Mouse (Mus musculus): ENCODE data around the gene Zfp335. TPM values are rescaled to one million over a fixed set of nuclear protein-coding genes. Genes with fewer than 3 reads are reported as not detected.
"Not testable (repeated sequence)": the region's sequence is repeated elsewhere in the genome, so short reads cannot be mapped to it uniquely, and the experiment has no call there.

Zfp335 gene
- total RNA-seq, 2 experiments from 2014 or later, result 9.9 to 17.9 TPM

DNA sequence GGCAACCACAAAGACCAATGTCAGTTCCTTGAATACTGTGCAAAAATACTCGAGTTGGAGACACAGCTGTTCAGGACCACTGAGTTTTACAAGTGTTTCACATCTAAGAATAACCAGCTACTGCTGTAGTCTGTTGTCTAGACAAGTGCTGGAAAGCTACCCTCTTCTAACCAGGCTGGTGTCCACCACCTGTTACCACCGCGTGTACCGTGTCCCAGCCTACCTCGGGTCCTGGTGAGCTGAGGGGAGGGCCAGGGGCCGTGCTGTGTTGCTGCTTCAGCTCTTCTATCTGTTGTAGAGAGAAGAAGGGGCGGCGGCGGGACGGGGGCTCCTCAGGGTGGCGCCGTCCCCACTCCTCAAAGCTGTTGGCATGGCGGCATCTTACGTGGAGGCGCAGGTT, 12.5 kb downstream of the Zfp335 start:
- ATAC-seq (replicated peaks; ENCODE audit: low FRiP score, poor library complexity, severe bottlenecking), result no peak

DNA sequence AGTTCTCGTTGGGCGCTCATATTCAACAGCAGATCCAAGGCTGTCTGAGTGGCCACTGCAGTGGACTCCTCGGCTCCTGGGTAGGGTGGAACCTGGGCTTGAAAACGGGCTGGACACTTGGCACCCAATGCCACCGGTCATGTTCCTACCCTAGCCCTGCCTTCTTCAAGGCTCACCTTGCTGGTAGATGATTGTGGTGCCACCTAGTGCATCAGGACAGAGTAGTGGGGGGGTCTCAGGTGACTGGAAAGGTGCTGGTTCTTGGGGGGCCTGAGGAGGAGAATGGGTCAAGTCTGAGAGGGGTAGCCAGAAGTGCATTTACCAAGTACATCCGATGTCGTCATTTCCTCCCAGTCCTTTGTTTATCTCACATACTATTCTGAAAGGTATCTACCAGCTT, 13.5 kb downstream of the Zfp335 start:
- no peak for ATAC-seq (replicated peaks; ENCODE audit: low FRiP score, poor library complexity, severe bottlenecking)

DNA sequence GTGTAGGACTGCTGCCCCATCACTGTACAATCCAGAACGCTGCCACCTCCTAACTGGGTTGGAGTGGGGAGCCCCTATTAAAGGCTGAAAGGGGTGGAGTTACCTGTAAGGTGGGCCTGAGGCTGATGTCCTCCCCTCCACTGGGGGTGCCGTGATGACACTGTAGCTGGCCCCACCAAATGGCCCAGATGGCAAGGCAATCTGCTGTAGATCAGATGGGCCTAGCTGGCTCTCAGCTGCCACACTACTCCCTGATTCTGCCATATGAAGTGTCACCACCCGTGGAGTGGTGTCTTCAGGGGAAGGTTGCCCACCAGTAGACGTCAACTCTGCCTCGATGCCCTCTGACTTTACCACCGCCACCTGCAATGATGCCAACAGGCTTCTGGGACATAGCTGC, 15.7 kb downstream of the Zfp335 start:
- no peak for ATAC-seq (replicated peaks; ENCODE audit: low FRiP score, poor library complexity, severe bottlenecking)

DNA sequence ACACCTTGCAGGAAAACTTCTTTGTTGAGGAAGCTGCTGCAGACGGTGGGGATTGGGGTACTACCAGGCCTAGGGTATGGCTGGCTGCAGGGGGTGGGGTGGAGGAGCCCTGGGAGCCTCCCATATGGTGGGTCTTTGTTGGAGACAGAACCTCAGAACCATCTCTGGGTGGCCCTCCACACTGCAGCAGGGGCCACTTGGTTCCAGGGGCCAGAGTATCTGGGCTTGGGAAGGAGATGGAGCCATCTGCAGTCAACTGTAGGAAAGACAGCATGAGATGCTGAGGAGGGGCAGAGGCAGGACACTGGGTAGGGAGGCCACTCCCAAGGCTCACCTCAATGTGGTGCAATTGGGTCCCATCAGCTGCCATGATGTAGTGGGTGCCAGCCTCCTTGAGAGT, 16.9 kb downstream of the Zfp335 start:
- no peak for ATAC-seq (replicated peaks; ENCODE audit: low FRiP score, poor library complexity, severe bottlenecking)

DNA sequence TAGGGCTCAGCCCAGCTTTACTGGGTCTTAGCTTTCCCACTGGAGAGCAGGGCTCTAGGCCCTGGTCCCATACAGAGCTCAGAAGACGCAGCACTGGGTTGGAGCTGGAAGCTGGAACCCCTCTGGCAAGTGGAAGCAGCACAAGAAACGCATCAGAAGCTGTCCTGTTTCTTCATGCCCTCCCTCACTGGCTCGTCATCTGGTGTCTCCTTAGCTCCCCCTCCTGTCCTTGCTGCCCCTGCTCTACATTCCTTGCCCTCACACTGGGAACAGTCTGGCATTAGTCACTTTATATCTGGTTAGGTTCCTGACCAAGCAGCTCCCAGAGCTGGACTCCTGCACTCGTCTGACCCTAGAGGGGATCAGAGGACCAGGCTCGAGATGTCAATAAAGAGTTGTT, 17.5 kb downstream of the Zfp335 start:
- no peak for ATAC-seq (replicated peaks; ENCODE audit: low FRiP score, poor library complexity, severe bottlenecking)

DNA sequence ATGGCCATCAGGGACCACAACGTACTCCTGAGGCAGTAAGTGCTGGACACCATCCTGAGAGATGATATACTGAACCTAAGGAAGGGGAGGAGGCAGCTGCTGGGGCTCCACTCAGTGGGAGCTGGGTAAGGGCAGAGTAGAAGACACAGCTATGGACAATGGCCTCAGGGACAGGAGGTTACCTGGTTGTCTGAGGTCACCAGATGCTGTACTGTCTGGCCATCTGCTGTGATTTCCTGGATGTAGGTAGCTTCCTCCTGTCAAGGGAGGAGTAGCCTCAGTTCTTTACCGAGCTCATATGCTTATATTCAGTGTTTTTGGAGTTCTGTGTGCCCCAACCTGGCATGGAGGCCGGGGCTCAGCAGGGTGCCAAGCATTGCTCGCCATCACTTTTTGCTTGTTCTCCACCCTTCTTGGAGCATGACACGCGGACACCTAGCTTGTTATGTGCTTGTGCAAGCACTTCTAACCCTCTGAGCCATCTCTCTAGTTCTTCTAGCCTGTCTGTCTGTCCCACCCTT, 18.8 kb downstream of the Zfp335 start:
- no peak for ATAC-seq (replicated peaks; ENCODE audit: low FRiP score, poor library complexity, severe bottlenecking)

DNA sequence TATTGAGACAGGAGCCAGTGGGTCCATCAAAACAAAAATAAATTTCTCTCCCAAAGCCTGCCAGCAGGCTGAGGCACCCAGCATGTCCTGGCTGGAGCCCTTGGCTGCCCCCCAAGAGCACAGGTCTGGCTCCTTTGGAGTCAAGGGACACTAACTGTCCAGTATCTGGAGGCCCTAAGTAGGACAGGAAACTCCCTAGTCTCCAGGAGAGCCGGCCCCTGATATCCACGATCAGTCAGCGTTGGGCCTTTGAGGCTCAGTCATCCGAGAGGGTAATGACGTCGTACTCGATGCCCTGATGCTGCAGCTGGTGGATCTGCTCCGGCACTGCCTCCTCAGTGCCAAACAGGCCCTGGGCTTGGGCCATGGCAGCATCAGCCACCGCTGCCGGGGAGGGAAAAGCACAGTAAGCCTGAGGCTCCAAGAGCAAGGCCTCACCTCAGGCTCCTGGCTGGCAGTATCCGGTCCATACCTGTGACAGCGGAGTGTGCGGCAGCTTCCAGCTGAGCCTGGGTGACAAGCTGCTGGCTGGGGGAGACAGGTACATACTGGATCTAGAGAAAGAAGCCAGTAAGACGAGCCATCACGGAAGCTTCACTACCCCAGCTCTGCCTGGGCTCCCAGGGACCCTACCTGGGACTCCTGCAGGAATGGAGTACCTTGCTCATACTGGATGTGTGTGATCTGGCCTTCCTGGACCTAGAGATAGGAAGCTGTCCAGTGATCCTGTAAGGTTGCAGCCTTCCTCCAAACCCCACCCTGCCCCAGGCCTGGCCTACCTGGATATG, 19.5 kb downstream of the Zfp335 start:
- no peak for ATAC-seq (replicated peaks; ENCODE audit: low FRiP score, poor library complexity, severe bottlenecking)

DNA sequence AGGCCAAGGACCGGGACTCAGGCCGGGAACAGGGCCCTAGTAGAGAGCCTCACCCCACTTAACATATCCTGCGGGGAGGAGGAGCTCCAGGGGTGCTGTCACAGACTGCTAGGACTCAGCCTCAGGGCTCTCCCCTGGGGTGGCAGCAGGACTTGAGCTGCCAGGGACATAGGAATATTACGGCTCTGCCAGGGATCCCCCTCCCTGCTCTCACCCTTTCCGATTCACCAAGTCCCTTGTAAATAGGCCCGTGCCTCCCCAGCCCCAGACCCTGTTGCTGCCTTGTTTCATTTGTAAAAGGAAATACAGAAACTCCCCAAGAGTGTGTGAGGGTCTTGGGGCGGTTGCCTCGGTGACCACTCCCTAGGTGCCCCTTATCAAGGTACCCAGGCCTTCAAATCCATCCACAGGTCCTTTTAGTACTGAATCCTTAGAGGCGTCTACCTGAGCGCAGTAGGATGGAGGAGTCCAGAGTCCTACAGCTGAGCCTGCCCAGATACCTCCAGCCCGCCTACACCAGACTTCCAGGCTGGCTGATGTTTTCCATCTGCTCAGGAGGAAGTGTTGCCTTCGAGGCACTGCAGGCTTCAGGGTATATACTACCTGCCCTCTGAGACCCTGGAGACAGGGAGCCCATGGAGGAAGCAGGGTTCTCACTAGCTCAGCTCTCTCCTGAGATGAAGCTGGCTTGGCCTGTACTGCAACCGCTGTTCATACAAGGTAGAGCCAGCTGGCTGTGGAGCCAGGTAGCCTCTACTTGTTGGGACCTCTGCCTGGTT, 20.3 kb downstream of the Zfp335 start:
- no peak for ATAC-seq (replicated peaks; ENCODE audit: low FRiP score, poor library complexity, severe bottlenecking)

DNA sequence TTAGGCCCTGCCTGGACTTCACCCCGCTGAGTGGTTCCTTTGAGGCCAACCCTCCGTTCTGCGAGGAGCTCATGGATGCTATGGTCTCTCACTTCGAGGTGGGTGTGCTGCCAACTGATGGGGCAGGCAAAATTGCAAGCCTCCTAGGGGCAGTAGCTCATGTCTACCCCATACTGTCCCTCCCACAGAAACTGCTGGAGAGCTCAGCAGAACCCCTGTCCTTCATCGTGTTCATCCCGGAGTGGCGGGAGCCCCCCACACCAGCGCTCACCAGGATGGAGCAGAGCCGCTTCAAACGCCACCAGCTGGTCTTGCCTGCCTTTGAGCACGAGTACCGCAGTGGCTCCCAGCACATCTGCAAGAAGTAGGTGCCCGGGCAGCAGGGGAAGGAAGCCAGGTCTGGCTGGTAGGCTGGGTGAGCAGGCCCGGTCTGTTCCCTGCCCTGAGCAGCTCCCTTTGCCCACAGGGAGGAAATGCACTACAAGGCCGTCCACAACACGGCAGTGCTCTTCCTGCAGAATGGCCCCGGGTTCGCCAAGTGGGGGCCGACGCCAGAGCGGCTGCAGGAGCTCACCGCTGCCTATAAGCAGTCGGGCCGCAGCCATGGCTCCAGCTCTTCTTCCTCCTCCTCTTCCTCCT, 21.0 kb downstream of the Zfp335 start:
- ATAC-seq (replicated peaks; ENCODE audit: low FRiP score, poor library complexity, severe bottlenecking), result no peak

DNA sequence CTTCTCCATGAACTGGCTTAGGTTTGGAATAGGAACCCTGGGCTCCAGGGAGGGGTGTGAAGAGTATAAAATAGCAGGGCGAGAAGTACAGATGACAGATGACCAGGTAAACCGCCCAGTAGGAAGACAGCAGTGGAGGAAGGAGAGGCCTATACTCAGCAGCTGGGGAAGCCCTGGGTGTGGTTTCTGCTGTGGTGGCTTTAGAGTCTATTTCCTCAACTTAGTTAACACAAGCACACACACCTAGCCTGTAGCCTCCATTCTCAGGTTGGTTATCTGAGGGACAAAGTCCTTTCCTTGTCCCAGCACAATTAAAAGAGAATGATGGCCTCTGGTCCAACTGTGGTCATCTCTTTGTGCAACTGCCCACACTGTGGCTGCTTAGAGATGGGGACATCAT, 21.6 kb downstream of the Zfp335 start:
- no peak for ATAC-seq (replicated peaks; ENCODE audit: low FRiP score, poor library complexity, severe bottlenecking)

DNA sequence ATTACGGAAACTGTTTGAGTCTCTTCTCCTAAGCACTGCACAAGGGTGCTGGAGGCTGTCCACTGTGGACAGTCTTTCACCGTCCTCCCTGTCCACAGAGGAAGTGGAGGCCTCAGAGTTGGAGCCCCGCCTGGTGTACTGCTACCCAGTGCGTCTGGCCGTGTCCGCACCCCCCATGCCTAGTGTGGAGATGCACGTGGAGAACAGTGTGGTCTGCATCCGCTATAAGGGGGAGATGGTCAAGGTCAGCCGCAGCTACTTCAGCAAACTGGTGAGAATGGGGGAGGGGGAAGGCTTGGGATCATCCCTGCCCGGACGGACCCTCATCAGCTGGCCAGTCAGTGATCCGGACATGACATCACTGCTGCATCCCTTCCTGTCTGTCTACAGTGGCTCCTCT, 22.6 kb downstream of the Zfp335 start:
- ATAC-seq (replicated peaks; ENCODE audit: low FRiP score, poor library complexity, severe bottlenecking), result no peak

DNA sequence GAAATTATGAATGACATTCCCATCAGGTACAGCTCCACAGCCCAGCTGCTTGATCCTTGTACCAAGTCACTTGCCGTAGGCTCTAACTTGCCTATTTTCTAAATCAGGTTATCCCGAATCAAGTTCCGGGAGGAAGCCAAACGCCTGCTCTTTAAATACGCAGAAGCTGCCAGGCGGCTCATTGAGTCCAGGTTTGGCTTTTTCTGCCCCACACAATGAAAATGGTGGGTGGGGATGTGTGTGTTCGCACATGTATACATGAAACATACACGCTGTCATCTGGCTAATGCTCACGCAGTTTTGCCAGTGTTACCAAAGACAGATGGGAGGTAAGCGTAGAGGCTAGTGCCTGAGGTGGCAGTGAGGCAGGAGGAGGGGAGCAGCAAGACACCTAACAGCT, 24.9 kb downstream of the Zfp335 start:
- ATAC-seq (replicated peaks; ENCODE audit: low FRiP score, poor library complexity, severe bottlenecking), result no peak

DNA sequence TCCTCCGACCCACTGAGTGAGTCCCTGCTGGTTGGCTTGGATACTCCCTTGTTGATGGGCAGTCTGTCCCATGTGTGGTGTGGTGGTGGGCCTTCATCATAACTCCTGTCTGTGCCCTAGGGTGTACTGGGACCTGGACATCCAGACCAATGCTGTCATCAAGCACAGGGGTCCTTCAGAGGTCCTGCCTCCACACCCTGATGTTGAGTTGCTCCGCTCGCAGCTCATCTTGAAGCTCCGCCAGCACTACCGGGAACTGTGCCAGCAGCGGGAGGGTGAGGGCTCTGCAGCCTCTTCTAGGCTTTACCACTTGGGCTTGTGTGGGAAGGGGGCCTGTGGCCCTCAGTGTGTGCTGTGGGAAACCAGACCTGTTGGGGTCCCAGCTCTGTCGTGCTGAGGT, 25.8 kb downstream of the Zfp335 start:
- ATAC-seq (replicated peaks; ENCODE audit: low FRiP score, poor library complexity, severe bottlenecking), result no peak

DNA sequence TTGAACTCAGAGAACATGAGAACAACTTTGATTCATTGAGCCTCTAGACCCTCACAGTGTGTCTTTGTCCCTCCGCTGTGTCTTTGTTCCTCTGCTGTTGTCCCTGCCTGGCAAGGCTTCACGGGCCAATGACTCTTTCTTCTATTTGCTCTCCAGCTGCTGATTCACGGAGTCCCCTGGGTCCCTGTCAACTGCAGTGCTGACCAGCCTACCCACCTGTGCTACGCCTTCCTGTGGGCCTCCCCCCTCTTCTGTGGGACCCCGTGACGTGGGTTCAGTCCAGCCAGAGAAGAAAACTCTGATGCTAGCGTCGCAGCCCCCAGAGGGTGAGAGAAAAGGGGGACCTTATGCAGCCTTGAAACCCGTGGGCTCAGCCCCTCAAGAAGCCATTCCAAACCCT, 28.9 kb downstream of the Zfp335 start:
- ATAC-seq (replicated peaks; ENCODE audit: low FRiP score, poor library complexity, severe bottlenecking), result no peak

DNA sequence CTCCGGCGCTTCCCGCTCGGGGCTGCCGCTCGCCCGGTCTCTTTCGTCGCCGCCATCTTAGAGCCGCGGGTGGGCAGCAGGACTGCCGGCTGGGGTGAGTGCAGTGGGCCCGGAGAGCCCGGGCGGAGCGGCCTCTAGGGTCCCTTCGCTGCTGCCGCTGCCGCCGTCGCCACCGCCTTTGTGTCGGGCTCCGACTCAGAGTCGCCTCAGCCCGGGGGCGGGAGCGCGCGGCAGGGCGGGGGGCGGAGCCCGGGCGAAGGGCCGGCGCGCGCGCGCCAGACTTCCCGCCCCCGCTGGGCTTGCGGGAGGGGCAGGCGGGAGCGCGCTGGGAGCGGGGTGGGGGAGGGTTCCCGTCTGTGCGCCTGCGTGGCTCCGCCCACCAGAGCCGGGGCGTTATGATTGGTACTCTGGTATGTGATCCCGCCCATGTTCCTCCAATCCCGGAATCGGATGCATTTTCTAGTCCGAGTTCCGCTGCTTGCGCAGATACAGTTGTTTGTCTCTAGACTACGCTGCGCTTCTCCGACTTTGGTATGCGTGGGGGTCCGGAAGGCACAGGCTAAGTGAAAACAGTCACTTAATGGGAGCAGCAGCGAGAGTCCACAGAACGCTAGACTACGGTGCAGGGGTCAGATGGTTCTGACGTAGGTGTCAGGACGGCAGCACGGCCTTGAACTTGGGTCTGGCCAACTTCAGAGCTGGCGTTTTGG, 31.8 kb downstream of the Zfp335 start:
- ATAC-seq (replicated peaks; ENCODE audit: low FRiP score, poor library complexity, severe bottlenecking), result peak; percentile 86

DNA sequence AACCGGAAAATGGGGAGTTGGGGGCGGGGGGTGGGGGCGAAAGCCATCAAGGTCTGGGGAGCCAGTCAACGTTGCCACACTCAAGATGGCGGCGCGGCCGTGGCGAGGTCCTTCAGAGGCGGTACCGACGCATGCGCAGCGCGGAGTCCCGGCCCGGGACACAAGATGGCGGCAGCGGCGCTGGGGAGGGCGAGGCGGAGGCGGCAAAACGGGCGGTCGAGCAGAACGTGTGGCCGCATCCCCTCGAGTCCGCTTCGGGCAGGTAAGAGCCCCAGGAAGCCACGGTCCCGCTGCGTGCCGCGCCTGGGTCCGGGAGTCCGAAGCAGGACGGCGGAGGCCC, 32.4 kb downstream of the Zfp335 start, which contains the start of gene Pcif1:
Pcif1 (plus strand) TSS at position 77 of the 340 bp plus-strand sequence.
- ATAC-seq (replicated peaks; ENCODE audit: low FRiP score, poor library complexity, severe bottlenecking), result peak; percentile 58

DNA sequence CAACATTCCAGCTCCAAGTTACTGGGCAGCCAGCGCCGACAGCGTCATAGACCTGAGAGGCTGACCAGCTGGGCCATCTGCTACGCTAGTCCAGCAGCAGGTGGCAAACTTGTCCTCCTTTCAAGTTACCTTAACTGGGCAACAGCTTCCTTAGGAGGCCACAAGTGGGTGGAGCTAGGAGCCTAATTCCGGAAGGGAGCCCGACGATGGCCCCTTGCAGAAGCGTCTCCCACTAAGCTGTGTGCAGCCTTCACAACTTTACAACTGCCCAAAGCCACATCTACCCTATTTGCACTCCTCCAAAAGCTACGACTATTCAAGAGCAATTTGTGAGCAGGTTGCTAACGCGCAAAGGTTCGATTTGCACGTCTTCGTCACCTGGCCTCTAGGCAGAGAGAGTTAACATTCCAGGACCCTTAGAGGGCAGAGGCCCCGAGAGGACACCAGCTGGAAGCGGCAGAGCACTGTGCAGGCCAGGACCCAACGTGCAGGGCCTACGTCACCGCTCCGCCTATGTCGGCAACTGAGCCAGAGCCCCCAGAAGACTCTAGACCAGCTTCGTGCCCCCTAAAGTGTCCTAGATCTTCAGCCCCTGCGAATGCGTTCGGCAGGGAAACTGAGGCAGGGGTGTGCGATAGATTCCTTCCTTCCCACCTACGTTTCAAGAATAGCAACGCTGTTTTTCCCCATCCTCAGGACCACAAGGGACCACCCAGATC, 32.9 kb downstream of the Zfp335 start:
- ATAC-seq (replicated peaks; ENCODE audit: low FRiP score, poor library complexity, severe bottlenecking), result peak; percentile 75

DNA sequence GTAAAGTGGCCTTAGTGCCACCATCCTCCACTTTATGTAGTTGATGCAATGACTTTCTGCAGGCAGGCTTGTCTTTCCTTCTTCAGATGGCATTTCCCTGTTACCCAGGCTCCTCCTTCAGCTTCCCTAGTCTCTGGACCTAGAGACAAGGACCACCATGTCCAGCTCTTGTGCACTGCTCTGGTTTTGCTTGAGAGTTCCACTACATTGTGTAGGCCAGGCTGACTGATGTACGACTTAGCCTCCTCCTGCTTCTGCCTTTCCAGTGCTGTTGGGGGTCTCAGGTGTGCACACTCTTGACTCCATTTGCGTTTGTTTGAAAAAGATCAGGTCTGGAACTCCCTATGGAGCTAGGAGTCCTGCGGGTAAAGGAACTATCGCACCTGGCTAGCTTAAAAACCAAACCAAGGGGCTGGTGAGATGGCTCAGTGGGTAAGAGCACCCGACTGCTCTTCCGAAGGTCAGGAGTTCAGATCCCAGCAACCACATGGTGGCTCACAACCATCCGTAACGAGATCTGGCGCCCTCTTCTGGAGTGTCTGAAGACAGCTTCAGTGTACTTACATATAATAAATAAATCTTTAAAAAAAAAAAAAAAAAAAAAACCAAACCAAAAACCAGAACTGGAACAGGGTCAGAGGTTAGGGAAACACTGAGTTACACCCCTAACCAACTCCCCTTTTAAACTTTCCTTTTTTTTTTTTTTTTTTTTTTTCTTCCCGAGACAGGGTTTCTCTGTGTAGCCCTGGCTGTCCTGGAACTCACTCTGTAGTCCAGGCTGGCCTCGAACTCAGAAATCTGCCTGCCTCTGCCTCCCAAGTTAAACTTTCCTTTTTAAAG, 34.0 kb downstream of the Zfp335 start:
- not testable (repeated sequence) for ATAC-seq (replicated peaks; ENCODE audit: low FRiP score, poor library complexity, severe bottlenecking)

DNA sequence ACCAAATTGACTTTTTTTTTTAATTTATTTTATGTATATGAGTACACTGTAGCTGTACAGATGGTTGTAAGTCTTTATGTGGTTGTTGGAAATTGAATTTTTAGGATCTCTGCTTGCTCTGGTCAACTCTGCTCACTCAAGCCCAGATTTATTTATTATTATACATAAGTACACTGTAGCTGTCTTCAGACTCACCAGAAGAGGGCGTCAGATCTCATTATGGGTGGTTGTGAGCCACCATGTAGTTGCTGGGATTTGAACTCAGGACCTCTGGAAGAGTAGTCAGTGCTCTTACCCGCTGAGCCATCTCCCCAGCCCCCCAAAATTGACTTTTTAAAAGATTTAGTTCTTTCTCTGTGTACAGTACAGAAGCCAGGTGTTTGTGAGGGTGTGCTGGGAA, 35.9 kb downstream of the Zfp335 start:
- not testable (repeated sequence) for ATAC-seq (replicated peaks; ENCODE audit: low FRiP score, poor library complexity, severe bottlenecking)

Measured in erythroblast, adult 5-6 weeks (primary cell).